Mouse (Mus musculus): ENCODE results near the gene Rnaseh2a.

GRCm38 (mm10) chr8:84910551-84910950, 59.0 kb downstream of the Rnaseh2a start:
- TF ChIP-seq EP300 (IDR thresholded peaks at IDR 0.05; ENCODE audit: low read depth) (no peak), CTCF (IDR thresholded peaks at IDR 0.05; ENCODE audit: low read depth) (no peak)

All from heart, postnatal 0 days (tissue).